Mouse (Mus musculus) right cerebral cortex, postnatal 36 days (tissue): ENCODE results near the gene Colq.

Experiments
- DNase-seq, 2 experiments: peaks; one replicate each; pipeline ENCODE4 v3.0.0; 2022; ENCODE audit warnings: low spot score in 2 of 2, mixed read lengths in 1 of 2

Gene Colq

GRCm38 (mm10) chr14:31530847-31531246, 60.3 kb downstream of the Colq start:
- no peak for DNase-seq

GRCm38 (mm10) chr14:31525040-31525810, 65.9 kb downstream of the Colq start:
- DNase-seq, result no peak

- no peak for DNase-seq
Measured at GRCm38 (mm10) chr14:31521318-31521717, 69.8 kb downstream of the Colq start.

- DNase-seq, result no peak
Measured at GRCm38 (mm10) chr14:31519165-31519564, 72.0 kb downstream of the Colq start.

GRCm38 (mm10) chr14:31515895-31516294, 75.2 kb downstream of the Colq start:
- DNase-seq, result no peak

GRCm38 (mm10) chr14:31510322-31510721, 80.8 kb downstream of the Colq start:
- DNase-seq, result no peak

GRCm38 (mm10) chr14:31509911-31510310, 81.2 kb downstream of the Colq start:
- DNase-seq, result no peak

GRCm38 (mm10) chr14:31506456-31506855, 84.7 kb downstream of the Colq start:
- DNase-seq, result no peak

- no peak for DNase-seq
Measured at GRCm38 (mm10) chr14:31503406-31503805, 87.7 kb downstream of the Colq start.

GRCm38 (mm10) chr14:31499526-31499925, 91.6 kb downstream of the Colq start:
- DNase-seq, result no peak

GRCm38 (mm10) chr14:31496241-31496646, 94.9 kb downstream of the Colq start:
- no peak for DNase-seq

- DNase-seq, result no peak
Measured at GRCm38 (mm10) chr14:31495538-31495937, 95.6 kb downstream of the Colq start.

GRCm38 (mm10) chr14:31494975-31495455, 96.1 kb downstream of the Colq start, which contains the start of gene Mettl6:
Gene Mettl6, minus strand, starts transcription at chr14:31495040.
- peak; percentile 83 to 87 for DNase-seq

- DNase-seq, result no peak
Measured at GRCm38 (mm10) chr14:31494349-31494974, 96.7 kb downstream of the Colq start, which contains the start of gene Eaf1. Gene Eaf1, plus strand, starts transcription at chr14:31494399.

- no peak for DNase-seq
Measured at GRCm38 (mm10) chr14:31493901-31494300, 97.2 kb downstream of the Colq start.

GRCm38 (mm10) chr14:31488055-31488454, 103.1 kb downstream of the Colq start:
- no peak for DNase-seq

GRCm38 (mm10) chr14:31486465-31486864, 104.7 kb downstream of the Colq start:
- no peak for DNase-seq

- no peak for DNase-seq
Measured at GRCm38 (mm10) chr14:31482417-31482816, 108.7 kb downstream of the Colq start.

- DNase-seq, result no peak
Measured at GRCm38 (mm10) chr14:31473297-31473696, 117.8 kb downstream of the Colq start.
